Mouse (Mus musculus) kidney, embryonic 15.5 days (tissue): ENCODE results near the gene Milr1. TPM values are rescaled to one million over a fixed set of nuclear protein-coding genes. Genes with fewer than 3 reads are reported as not detected.
A peak's percentile ranks its signal among the peaks of the same experiment; 100 is the strongest.
"Not testable (repeated sequence)": the region's sequence is repeated elsewhere in the genome, so short reads cannot be mapped to it uniquely, and the experiment has no call there.

Experiments
- ATAC-seq: fragments of 200-750 bp; cut with Nextera tagmentation; replicated peaks from 2 replicates; pipeline ENCODE4 v1.8.0; 2017; ENCODE audit warnings: moderate TSS enrichment; ENCODE audit not compliant: low FRiP score
- H3K27ac ChIP-seq: fragments of 300-500 bp; sonication (generic); 2 replicates; pipeline ENCODE4 v1.5.1; 2015; ENCODE audit warnings: mild to moderate bottlenecking, inconsistent platforms
- H3K27me3 ChIP-seq: fragments of 300-500 bp; sonication (generic); 2 replicates; pipeline ENCODE4 v1.6.1; 2015; ENCODE audit warnings: inconsistent platforms
- H3K36me3 ChIP-seq: fragments of 300-500 bp; sonication (generic); 2 replicates; pipeline ENCODE4 v1.6.1; 2015; ENCODE audit warnings: inconsistent platforms
- H3K4me1 ChIP-seq: fragments of 300-500 bp; sonication (generic); 2 replicates; pipeline ENCODE4 v1.6.1; 2015; ENCODE audit warnings: inconsistent platforms
- H3K4me2 ChIP-seq: fragments of 300-500 bp; sonication (generic); 2 replicates; pipeline ENCODE4 v1.6.1; 2015; ENCODE audit warnings: moderate library complexity, mild to moderate bottlenecking, inconsistent platforms
- H3K4me3 ChIP-seq: fragments of 300-500 bp; sonication (generic); replicated peaks from 2 replicates; pipeline ENCODE4 v1.5.1; 2015; ENCODE audit warnings: mild to moderate bottlenecking, inconsistent platforms
- H3K9ac ChIP-seq: fragments of 300-500 bp; sonication (generic); 2 replicates; pipeline ENCODE4 v1.6.1; 2015; ENCODE audit warnings: mild to moderate bottlenecking, inconsistent platforms
- H3K9me3 ChIP-seq: fragments of 300-500 bp; sonication (generic); replicated peaks from 2 replicates; pipeline ENCODE4 v1.6.1; 2016; ENCODE audit warnings: inconsistent platforms
- WGBS: fragments of 180-500 bp; shearing (Covaris S2); methylation state at CpG from one replicate; pipeline ENCODE4 v1.1.7; 2015; ENCODE audit warnings: mixed read lengths; 5-methylcytosine and 5-hydroxymethylcytosine counted together
- polyA plus RNA-seq: library from polyadenylated mRNA; unstranded; fragments of >200 nt; fragmentation: Nextera tagmentation; extraction: Ambion mirVana; gene quantifications from 2 replicates; pipeline ENCODE4 v1.2.1, GENCODE M21; 2015

Milr1 gene
- polyA plus RNA-seq, 1 experiment from 2014 or later: 1.7 TPM

DNA sequence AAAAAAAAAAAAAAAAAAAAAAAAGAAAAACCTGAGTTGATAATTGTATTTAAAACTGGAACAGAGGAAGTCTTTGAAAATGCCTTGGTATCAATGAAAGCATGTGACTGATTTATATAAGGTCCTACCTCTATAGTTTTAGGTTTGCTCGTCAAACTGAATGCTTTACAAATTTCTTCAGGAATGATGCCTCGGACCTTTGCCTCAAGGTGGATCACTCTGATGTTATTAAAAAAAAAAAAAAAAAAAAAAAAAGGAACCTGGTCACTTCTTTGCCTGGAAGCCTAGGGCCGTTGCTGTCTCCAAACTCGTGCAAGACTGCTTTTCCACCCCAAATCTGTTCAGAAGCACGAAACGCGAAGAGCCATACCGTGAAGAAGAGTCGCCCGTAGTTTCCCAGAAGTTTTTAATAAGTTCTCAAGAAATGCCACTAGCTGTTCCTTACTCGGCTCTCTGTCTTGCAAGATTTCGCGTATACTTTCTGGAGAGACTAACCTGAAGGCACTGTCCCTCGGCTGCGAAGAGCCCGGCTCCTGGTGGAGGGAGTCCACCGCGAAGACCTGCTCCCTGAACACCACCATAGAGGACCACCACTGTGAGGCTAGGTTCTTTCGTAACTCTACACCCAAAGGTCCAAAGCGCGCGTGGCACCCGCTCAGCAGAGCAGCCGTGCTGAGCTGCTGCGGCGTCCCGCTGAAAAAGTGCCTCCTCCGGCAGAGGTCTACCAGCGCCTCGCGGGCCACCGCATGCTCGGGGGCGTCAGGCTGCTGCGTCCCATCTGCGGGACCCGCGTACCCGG, 27.8 kb downstream of the Milr1 start:
- WGBS: 1% methylated on average over 39 of the region's 39 CpGs
- peaks cover 73% of the 10 kb centered on the region for H3K36me3 ChIP-seq

DNA sequence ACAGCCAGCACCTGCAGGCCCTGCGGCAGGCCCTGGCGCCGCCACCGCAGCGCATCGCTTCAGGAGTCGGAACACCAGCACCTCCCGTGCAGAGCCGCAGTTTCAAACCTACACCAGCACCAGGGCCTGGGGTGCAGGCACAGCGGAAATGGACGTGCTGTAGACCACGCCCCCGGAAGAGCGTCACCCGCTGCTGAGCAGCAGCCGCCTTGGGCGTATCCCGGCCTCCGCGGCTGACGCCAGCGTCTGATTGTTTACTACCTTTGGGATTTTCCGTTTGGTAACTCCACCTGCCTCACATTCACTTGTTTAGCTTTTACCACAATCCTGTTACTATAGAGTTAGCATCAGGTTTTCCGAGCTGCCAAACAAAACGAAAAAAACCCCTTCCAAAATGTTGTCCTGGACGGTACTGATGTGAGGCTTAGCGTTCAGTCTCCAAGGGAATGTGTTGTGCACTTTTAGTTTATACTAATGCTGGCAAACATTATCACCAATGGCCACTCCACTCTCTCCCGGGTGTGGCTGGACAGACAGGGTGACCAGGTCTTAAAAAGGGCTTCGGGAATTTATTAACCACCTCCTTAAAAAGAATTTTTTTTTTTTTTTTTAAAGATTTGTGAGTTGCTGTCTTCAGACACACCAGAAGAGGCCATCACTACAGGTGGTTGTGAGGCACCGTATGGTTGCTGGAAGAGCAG, 28.5 kb downstream of the Milr1 start, which contains the start of gene Polg2:
Gene Polg2, minus strand, starts transcription at position 150 of the 701 bp plus-strand sequence.
- no peaks in the 10 kb centered on the region for H3K9me3 ChIP-seq
- peak within 1 kb of the TSS; percentile 99 for H3K27ac ChIP-seq
- WGBS: 2% methylated on average over 30 of the region's 30 CpGs
- peak within 1 kb of the TSS; percentile 92 for H3K9ac ChIP-seq
- H3K4me3 ChIP-seq: peak within 1 kb of the TSS; percentile 89
- peak within 1 kb of the TSS; percentile 82 for H3K4me2 ChIP-seq
- peaks cover 73% of the 10 kb centered on the region for H3K36me3 ChIP-seq
- peaks cover 26% of the 10 kb centered on the region for H3K4me1 ChIP-seq
- H3K27me3 ChIP-seq: no peaks in the 10 kb centered on the region
- ATAC-seq: peak; percentile 99

More for the DNA sequence above, 27.8 kb downstream of the Milr1 start:
- H3K4me3 ChIP-seq: peak overlapping the region; percentile 89
- no peaks in the 10 kb centered on the region for H3K27me3 ChIP-seq
- peak overlapping the region; percentile 92 for H3K9ac ChIP-seq
- no peaks in the 10 kb centered on the region for H3K9me3 ChIP-seq
- H3K4me1 ChIP-seq: peaks cover 22% of the 10 kb centered on the region
- H3K4me2 ChIP-seq: peak overlapping the region; percentile 82
- peak overlapping the region; percentile 99 for H3K27ac ChIP-seq
- peak; percentile 91 for ATAC-seq

DNA sequence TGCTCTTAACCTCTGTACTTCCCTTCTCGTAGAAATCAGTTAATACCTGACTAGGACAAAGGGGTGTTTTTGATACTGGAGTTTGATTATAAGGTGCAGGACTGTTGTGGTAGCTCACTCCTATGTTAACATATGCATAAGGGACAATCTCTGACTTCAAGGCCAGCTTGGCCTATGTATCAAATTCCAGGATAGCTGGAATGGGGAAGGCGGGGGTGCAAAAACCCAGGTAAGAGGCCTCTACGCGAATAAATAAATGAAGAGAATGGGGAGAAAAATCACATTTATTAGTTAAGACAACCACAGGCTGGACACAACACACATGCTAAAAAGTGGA, 29.0 kb downstream of the Milr1 start:
- H3K9ac ChIP-seq: 0 out of 2 replicates have a peak overlapping the region, but pooled peaks have one; percentile 3
- H3K4me2 ChIP-seq: peak overlapping the region; percentile 82; the same call in 1 of the 2 replicates
- no peak for ATAC-seq
- no peaks in the 10 kb centered on the region for H3K27me3 ChIP-seq
- H3K36me3 ChIP-seq: peaks cover 73% of the 10 kb centered on the region
- peaks cover 27% of the 10 kb centered on the region for H3K4me1 ChIP-seq
- H3K4me3 ChIP-seq: peak overlapping the region; percentile 89
- H3K9me3 ChIP-seq: no peaks in the 10 kb centered on the region
- peak overlapping the region; percentile 99 for H3K27ac ChIP-seq
- WGBS: 65% methylated on average over 4 of the region's 4 CpGs

DNA sequence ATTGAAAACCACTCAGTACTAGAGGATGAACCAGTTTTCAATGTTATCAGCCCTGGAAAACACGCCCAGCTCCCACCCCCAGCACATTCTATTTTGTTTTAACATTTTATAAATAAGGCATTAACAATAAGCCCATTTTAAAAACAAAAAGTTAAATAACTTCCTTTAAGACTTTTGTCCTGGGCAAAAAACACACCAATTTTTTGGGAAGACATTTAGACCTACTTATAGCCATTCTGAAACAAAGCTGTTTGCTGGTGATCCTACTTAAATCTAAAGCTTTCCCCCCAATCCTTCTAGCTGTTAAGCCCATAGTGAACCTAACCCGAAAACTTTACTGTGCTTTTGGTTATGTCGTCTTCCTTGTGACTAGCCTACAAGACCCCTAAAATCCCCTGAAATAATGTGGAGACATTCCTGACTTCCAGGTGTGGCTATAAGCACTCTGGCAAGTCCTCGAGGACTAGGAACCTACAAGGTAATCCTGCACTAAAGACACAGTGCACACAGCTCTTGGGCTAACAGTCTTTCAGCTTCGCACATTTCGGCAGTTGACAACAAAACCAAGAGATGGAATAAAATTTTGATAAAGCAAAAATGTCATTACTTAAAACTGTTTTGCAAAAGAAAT, 29.7 kb downstream of the Milr1 start:
- ATAC-seq: no peak
- WGBS: 79% methylated on average over 6 of the region's 6 CpGs
- Histone ChIP-seq H3K36me3 (peaks cover 73% of the 10 kb centered on the region), H3K4me2 (0 out of 2 replicates have a peak overlapping the region, but pooled peaks have one; percentile 82), H3K4me1 (peaks cover 33% of the 10 kb centered on the region), H3K27me3 (no peaks in the 10 kb centered on the region), H3K9me3 (no peaks in the 10 kb centered on the region), H3K27ac (peak overlapping the region; percentile 5; the same call in 1 of the 2 replicates), H3K9ac (no peak overlapping the region), H3K4me3 (no peak overlapping the region)

DNA sequence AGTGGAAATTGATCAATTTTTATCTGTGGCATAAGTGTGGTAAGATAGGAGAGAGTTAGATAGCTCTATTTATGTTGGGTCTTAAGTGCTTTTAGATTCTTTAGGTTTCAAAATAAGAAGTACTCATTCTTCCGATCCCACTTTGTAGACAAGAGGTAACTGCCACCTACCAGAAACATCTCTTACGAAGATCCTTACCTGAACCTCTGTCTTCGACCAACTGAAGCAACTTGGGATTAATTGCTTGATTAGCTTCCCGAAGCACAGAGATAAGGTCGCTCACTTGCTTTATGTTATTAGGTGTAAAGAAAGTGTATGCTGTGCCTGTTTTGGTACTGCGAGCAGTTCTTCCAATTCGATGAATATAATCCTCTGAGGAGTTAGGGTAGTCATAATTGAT, 31.2 kb downstream of the Milr1 start:
- not testable (repeated sequence) for ATAC-seq, H3K4me2 ChIP-seq, H3K27ac ChIP-seq, H3K9ac ChIP-seq, H3K9me3 ChIP-seq, H3K4me3 ChIP-seq, H3K27me3 ChIP-seq
- peaks cover 39% of the 10 kb centered on the region for H3K4me1 ChIP-seq
- peaks cover 71% of the 10 kb centered on the region for H3K36me3 ChIP-seq
- 84% methylated on average over 7 of the region's 7 CpGs for WGBS

DNA sequence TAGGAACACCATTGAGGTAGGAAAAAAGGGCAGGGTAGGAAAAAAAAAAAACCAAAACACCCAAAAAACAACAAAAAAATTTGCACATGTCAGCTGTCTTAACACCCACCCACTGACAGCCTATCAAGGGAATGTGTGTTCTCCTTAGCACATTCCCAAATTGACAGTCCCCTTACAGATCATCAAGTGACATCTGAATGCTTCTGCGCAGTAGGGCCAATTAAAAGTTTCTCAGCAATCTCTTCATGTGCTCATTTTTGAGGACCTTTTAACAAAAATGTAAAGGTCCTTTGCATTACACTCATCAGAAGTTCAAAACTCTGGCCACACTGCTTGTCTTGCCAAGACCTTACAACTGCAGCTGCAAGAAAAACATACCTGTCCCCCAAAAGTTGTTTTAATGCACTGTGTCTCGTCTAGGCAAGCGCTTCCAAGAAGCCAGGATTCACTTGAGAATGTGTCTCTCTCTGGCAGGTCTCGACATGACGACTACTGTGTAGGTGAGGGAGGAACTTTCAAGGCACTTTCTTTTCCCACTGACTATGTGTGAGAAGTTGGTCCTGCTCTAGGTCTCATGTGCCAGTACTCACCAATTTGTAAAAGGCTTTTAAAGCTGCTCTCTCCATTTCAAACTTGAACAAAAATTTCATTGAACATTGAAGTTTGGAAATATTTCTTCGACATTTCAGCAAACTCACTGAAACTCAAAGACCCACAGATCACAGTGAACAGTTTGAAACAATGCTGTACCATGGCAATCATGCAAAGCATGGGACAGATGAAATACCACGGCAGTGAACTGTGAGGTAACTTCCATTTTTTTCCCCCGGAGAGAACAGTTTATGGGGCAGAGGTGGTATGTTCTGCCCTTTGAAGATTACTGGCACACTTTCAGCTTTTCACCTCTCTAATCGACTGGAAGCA, 32.1 kb downstream of the Milr1 start:
- peaks cover 68% of the 10 kb centered on the region for H3K36me3 ChIP-seq
- no peaks in the 10 kb centered on the region for H3K9me3 ChIP-seq
- no peak for ATAC-seq
- H3K27me3 ChIP-seq: no peaks in the 10 kb centered on the region
- peaks cover 32% of the 10 kb centered on the region for H3K4me1 ChIP-seq
- H3K4me2 ChIP-seq: no peak overlapping the region
- H3K4me3 ChIP-seq: no peak overlapping the region
- H3K9ac ChIP-seq: no peak overlapping the region
- WGBS: 79% methylated on average over 9 of the region's 9 CpGs
- no peak overlapping the region for H3K27ac ChIP-seq

DNA sequence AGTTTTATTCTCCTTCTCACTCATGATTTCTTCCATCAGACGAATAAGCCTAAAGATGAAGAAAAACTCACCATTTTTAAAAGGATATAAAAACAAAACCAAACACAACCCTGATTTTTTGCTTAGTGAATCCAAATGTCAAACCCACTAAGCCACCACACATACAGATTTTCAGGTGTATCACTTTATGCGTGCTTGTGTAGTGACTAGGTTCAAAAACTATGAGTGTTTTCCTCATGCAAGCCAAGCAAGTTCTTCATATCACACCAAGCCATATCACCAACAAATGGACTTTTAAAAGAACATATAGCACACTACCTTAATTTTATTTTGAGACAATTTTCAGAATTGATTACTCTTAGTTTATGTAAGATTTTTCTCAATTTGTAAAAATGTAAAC, 33.5 kb downstream of the Milr1 start:
- Histone ChIP-seq H3K27ac (no peak overlapping the region), H3K36me3 (peaks cover 68% of the 10 kb centered on the region), H3K27me3 (no peaks in the 10 kb centered on the region), H3K4me3 (no peak overlapping the region), H3K4me2 (no peak overlapping the region), H3K9ac (no peak overlapping the region), H3K4me1 (peaks cover 32% of the 10 kb centered on the region), H3K9me3 (no peaks in the 10 kb centered on the region)
- 89% methylated on average over 2 of the region's 2 CpGs for WGBS
- ATAC-seq: no peak

DNA sequence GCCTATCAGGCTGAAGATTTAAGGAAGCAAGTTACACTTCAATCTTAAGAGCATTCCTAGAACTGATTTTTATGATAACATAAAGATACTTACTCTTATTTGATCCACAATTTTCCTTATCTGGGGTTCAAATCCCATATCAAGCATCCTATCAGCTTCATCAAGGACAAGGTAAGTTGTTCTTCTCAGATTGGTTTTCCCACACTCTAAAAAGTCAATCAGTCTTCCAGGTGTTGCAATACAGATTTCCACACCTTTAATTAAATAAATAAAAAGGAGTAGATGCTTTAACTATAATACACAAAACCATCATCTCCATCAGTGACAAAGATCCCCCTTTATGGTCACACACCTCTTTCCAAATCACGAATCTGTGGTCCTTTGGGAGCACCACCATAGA, 34.0 kb downstream of the Milr1 start:
- no peak overlapping the region for H3K27ac ChIP-seq
- ATAC-seq: no peak
- H3K4me3 ChIP-seq: peak overlapping the region; percentile 87
- no peaks in the 10 kb centered on the region for H3K27me3 ChIP-seq
- H3K4me1 ChIP-seq: peaks cover 31% of the 10 kb centered on the region
- H3K9ac ChIP-seq: no peak overlapping the region
- peaks cover 66% of the 10 kb centered on the region for H3K36me3 ChIP-seq
- no peaks in the 10 kb centered on the region for H3K9me3 ChIP-seq
- WGBS: 85% methylated on average over 1 of the region's 1 CpGs
- H3K4me2 ChIP-seq: peak overlapping the region; percentile 72; the same call in 1 of the 2 replicates

DNA sequence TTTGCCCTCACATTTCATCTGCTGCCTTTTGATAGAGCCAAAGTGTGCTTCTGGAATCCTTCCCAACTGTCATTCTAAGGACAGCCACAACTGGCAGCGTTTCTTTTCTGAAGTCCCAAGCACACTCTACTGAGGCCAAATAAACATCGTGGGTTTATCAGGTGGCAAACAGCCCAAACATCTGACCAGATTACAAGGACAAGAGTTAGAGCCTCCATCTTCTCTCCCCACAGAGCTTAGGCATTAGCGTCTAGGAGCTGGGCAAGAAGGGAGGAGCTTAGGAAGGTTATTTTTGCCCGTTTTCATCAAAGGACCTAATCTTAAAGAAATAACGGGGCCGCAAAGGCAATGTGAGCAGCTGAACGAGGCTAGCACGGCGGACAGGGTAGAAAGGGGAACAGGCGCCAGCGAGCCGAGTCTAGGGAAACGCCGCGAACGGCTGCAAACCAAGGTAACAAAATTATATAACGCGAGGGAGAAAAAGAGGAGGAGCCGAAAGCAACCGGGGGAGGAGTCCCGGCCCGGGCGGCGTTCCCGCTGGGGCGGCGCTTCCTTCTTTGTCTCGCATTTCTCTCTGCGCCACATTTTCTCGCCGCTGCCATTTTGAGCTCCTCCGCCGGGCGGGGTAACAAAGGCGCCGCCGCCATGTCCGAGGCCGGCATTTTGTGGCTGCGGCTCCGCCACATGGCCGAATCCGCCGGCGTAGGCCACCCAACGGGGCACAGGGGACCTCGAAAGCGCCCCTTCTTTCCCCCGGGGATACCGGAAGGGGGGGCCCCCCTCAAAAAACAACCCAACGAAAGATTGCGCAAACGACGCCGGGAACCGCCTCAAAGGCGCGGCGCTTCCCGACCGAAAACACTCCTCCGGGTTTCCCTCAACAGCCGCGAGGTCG, 36.4 kb downstream of the Milr1 start:
- H3K27me3 ChIP-seq: no peaks in the 10 kb centered on the region
- H3K4me3 ChIP-seq: peak overlapping the region; percentile 87
- peak overlapping the region; percentile 97 for H3K9ac ChIP-seq
- H3K9me3 ChIP-seq: no peaks in the 10 kb centered on the region
- peaks cover 29% of the 10 kb centered on the region for H3K4me1 ChIP-seq
- H3K4me2 ChIP-seq: peak overlapping the region; percentile 72
- peaks cover 49% of the 10 kb centered on the region for H3K36me3 ChIP-seq
- ATAC-seq: peak; percentile 30; the same call in 1 of the 2 replicates
- under 1% methylated on average over 65 of the region's 65 CpGs for WGBS
- H3K27ac ChIP-seq: peak overlapping the region; percentile 100

DNA sequence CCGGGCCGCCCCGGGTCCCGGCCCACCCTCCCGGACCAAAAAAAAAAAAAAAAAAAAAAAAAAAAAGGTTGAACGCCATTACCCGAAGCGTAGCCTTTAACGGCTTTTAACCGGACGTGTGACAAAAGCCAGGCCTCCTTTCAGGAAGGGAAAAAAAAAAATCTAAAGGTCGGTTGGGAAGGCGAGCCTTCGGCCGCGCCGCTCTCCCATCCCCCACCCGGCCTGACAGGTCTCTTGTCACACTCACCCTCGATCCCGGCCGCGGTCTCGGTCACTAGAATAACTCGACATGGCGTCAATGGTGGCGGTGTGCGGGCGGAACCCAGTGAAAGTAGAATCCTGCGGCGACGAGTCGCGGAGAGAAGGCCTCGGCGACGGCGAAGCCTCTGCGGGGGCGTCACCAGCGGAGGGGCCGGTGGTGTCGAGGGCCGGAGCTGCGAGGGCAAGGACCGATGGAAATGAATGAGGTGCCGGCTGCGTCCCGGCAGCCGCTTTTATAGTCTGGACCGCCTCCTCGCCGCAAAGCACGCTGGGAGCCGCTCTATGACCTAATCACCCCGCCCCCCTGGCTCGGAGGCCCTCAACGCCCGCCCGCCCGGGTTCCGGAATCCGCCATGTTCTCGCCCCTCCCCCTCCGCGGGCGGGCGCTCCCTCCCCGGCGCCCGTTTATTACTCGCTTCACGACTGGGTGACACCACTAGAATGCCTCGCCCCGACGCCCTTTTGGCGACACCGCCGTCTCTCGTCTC, 37.2 kb downstream of the Milr1 start:
- Histone ChIP-seq H3K4me2 (peak overlapping the region; percentile 78), H3K4me1 (peaks cover 29% of the 10 kb centered on the region), H3K4me3 (peak overlapping the region; percentile 87), H3K9me3 (no peaks in the 10 kb centered on the region), H3K9ac (peak overlapping the region; percentile 97), H3K27me3 (no peaks in the 10 kb centered on the region), H3K27ac (peak overlapping the region; percentile 100), H3K36me3 (peaks cover 49% of the 10 kb centered on the region)
- peak; percentile 82 for ATAC-seq
- WGBS: under 1% methylated on average over 67 of the region's 79 CpGs
